Mouse (Mus musculus) effector memory CD4-positive, alpha-beta T cell, adult 5 months (primary cell): ENCODE results near the gene Hnrnph2. TPM values are rescaled to one million over a fixed set of nuclear protein-coding genes. Genes with fewer than 3 reads are reported as not detected.

Experiments used
- polyA plus RNA-seq: library from polyadenylated mRNA; unstranded; fragments of 100-300 nt; shearing (Covaris generic); gene quantifications from one replicate; pipeline ENCODE4 v1.2.1, GENCODE M21; 2017

Hnrnph2 gene
- 172 TPM for polyA plus RNA-seq

DNA sequence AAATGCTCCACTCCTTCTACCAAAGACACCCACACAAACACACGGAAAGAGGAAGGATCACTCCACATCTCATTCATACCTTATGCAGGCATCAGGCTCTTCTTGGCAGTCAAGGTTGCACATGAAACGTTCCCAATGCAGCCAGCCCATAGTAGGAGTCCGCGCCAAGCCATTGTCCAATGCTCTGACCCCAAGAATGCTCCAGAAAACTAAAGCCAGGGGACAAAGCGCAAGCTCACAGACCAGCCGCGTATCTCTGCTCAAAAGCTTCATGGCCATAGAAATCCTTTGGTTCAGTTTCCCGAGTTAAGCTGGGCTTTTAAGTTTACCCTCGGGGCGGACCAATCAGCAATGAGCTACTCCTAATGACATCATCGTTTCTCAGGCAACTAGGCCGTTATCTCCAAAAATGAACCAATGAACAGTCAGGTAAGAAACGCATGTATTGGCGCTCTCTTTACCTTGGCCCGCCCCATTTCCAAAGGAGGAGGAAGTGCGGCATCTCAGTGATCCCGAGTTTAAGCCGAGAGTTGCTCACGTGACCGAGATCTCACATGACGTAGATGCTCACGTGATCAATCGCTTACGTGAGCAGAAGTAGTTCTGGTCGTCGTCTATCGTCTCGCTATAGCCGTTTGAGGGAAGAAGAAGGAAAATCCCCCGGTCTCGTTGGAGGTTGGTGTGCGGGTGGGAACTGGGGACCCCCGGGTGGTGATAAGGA is at the start of gene Hnrnph2, which contains the start of gene Gla:
Gene Hnrnph2, plus strand, starts transcription at position 521 of the 721 bp plus-strand sequence.
Gene Gla, minus strand, starts transcription at position 467 of the 721 bp plus-strand sequence.

DNA sequence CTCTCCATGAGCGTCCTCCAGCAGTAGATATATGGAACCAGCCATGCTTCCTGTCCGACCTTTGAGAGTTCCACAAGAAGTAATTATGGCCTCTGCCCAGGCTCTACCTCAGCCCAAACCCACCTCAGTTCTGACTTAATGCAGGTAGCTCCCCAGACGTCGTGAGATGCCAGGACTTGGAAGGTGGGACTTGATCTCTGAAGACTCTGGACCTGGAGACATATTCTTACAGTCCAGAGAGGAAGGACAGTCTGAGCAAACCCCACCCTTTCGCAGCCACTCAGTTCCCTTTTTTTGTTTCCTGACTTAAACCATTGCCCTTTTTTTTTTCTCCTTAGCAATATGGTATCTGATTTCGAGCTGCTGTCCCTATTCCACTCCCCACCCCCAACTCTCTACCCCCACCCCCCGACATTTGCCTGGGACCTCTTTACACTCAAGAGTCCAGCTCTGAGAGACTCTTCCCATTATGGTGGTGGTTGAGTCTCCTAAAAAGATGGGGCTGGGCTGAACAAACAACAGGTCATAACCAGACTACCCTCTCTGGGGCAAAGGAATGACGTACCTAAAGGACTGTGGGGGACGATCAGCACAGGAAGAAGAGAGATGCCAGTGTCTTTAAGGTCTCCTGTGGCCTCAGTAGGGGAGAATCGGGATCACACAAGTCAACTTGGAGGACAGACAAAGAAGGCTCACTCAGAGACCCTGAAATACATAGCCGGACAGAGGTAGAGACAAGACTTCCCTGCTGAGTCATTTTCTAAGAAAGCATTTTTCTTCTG is 17.9 kb upstream of the Hnrnph2 start, which contains the start of gene Btk:
Gene Btk, minus strand, starts transcription at position 683 of the 782 bp plus-strand sequence.

DNA sequence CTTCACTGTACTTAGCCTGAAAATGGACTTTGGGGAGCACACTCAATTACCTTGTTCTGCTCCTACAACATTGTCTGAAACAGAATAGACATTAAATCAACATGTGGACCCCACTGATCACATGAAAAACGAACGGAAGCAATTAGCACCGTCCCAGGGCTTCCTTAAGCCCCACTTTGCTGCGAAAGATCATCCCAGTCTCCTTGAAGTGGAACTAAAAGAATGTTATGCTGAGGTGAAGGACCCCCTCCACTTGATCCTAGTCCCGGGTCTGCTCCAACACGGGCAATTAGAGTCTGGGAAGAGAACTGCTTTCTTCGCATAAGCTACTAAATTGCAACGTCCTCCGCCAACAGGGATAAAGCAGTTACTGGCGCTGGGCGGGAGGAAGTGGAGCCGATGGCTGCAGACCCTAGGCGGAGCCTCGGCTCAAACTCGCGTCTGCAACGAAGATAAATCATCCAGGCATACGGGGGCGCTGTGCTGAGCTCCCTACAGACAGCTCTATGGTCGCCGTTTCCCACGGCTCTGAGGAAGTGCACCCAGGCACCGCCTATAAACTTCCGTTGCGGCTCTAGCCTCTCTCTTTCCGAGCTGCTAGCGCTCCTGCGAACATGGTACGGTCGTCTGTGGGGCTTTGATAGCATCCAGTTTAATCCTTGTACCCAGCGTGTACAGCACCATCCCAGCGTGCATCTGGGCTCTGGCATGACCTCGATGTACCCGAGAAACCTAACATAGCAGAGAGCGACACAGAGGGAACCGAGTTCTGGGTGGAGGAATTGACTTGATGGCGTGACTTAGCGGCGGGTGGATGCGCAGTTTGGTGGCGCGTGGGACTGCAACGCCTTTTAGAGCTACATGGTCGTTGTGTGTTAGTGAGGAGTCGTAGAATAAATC is 15.6 kb upstream of the Hnrnph2 start, which contains the start of gene Rpl36a:
Gene Rpl36a, plus strand, starts transcription at position 552 of the 900 bp plus-strand sequence.

Other genes starting within 250 kb of the Hnrnph2 start
- gene Drp2, start 196.6 kb upstream of the Hnrnph2 start, polyA plus RNA-seq = not detected
- not detected for gene Taf7l, start 124.7 kb upstream of the Hnrnph2 start, polyA plus RNA-seq
- gene Timm8a1, start 59.3 kb upstream of the Hnrnph2 start, polyA plus RNA-seq = 16.9 TPM
- not detected for gene Btk, start 17.6 kb upstream of the Hnrnph2 start, polyA plus RNA-seq
- 286 TPM for gene Rpl36a, start 15.5 kb upstream of the Hnrnph2 start, polyA plus RNA-seq
- gene Gla, start 54 bp upstream of the Hnrnph2 start, polyA plus RNA-seq = 30.9 TPM
- gene Armcx4, start 85.3 kb downstream of the Hnrnph2 start, polyA plus RNA-seq = 0.16 TPM
- gene Armcx1, start 116.8 kb downstream of the Hnrnph2 start, polyA plus RNA-seq = not detected
- 0.62 TPM for gene Armcx6, start 150.2 kb downstream of the Hnrnph2 start, polyA plus RNA-seq
- gene Armcx3, start 155.4 kb downstream of the Hnrnph2 start, polyA plus RNA-seq = 19.4 TPM
- gene Armcx2, start 208.0 kb downstream of the Hnrnph2 start, polyA plus RNA-seq = 14.3 TPM